ENCODE assay signal across 16 mouse cellular contexts in genomic region chr12:80275187-80275820, GRCm38 (mm10). TPM values are rescaled to one million over a fixed set of nuclear protein-coding genes. Genes with fewer than 3 reads are reported as not detected.
DNase-seq lines count a peak whose midpoint lies in the region; ATAC-seq and TF ChIP-seq lines count a peak whose summit lies in the region.
"Had no signal": no experiment of that assay in that cellular context is flagged by ENCODE, and none has a peak within 500 bp of the region (broad histone marks: within the 10 kb centered on the region; RNA-seq: fewer than 3 reads in every experiment).

No protein-coding gene starts in this region.

- no peaks in the 10 kb centered on the region for H3K27me3 ChIP-seq in hindbrain, postnatal 0 days (ENCODE audit: insufficient read depth, low read length)
- no peaks in the 10 kb centered on the region for H3K27me3 ChIP-seq in hindbrain, embryonic 13.5 days
- H3K27me3 ChIP-seq in lung, embryonic 14.5 days (ENCODE audit: insufficient read depth, low read length), result no peaks in the 10 kb centered on the region
- H3K27me3 ChIP-seq: forebrain, embryonic 13.5 days had no signal

- DNase-seq in cerebellum, postnatal 10 days, result peak; percentile 15 to 23
- DNase-seq in cerebellum, adult 11-12 months, result no peak
- peak; percentile 18 for DNase-seq in hindbrain, postnatal 0 days (ENCODE audit: low spot score)
- peak; percentile 86 for DNase-seq in lung, embryonic 14.5 days
- no peak for DNase-seq in lung, postnatal 36 days
- peak; percentile 74 for DNase-seq in lung, postnatal 10 days
- DNase-seq in right cerebral cortex, adult 2 months (ENCODE audit: low spot score in 2 of 2), result no peak
- DNase-seq: cerebellum, postnatal 14 days; right cerebral cortex, postnatal 25 days; thymus, postnatal 36 days had no signal

- no peaks in the 10 kb centered on the region for H3K36me3 ChIP-seq in hindbrain, postnatal 0 days (ENCODE audit: insufficient read depth, low read length)
- no peaks in the 10 kb centered on the region for H3K36me3 ChIP-seq in hindbrain, embryonic 13.5 days
- no peaks in the 10 kb centered on the region for H3K36me3 ChIP-seq in lung, embryonic 14.5 days (ENCODE audit: insufficient read depth)
- H3K36me3 ChIP-seq: G1E had no signal

- H3K4me3 ChIP-seq in hindbrain, postnatal 0 days (ENCODE audit: low read length), result no peak overlapping the region
- no peak overlapping the region for H3K4me3 ChIP-seq in hindbrain, embryonic 13.5 days
- no peak overlapping the region for H3K4me3 ChIP-seq in lung, embryonic 14.5 days (ENCODE audit: low read depth, low read length)
- H3K4me3 ChIP-seq: forebrain, embryonic 13.5 days had no signal

- no peaks in the 10 kb centered on the region; the same call in 1 of the 2 replicates for H3K4me1 ChIP-seq in hindbrain, postnatal 0 days (ENCODE audit: insufficient read depth, low read length)
- peaks cover 14% of the 10 kb centered on the region; the same call in 1 of the 2 replicates for H3K4me1 ChIP-seq in hindbrain, embryonic 13.5 days (replicated peaks)
- peaks cover 13% of the 10 kb centered on the region; the same call in 1 of the 2 replicates for H3K4me1 ChIP-seq in lung, embryonic 14.5 days (ENCODE audit: insufficient read depth)

- 76% methylated on average over 5 of the region's 5 CpGs for WGBS in hindbrain, postnatal 0 days
- WGBS in hindbrain, embryonic 13.5 days, result 84% methylated on average over 5 of the region's 5 CpGs
- 60% methylated on average over 5 of the region's 5 CpGs for WGBS in lung, embryonic 14.5 days

- H3K27ac ChIP-seq in hindbrain, postnatal 0 days, result no peak overlapping the region
- H3K27ac ChIP-seq in hindbrain, embryonic 13.5 days, result no peak overlapping the region
- H3K27ac ChIP-seq in lung, embryonic 14.5 days (ENCODE audit: low read depth), result no peak overlapping the region
- H3K27ac ChIP-seq: forebrain, embryonic 13.5 days; macrophage had no signal

- no peaks in the 10 kb centered on the region for H3K9me3 ChIP-seq in hindbrain, postnatal 0 days (ENCODE audit: low read length)
- no peaks in the 10 kb centered on the region for H3K9me3 ChIP-seq in hindbrain, embryonic 13.5 days
- no peaks in the 10 kb centered on the region for H3K9me3 ChIP-seq in lung, embryonic 14.5 days (ENCODE audit: low read depth, low read length)
- H3K9me3 ChIP-seq: forebrain, embryonic 13.5 days; G1E had no signal

- TF ChIP-seq CTCF in hindbrain, postnatal 0 days (IDR thresholded peaks at IDR 0.05; ENCODE audit: low read depth), result no peak
- TF ChIP-seq CTCF in lung, embryonic 14.5 days (IDR thresholded peaks at IDR 0.05; ENCODE audit: low read depth), result no peak

- no peak overlapping the region for H3K9ac ChIP-seq in hindbrain, postnatal 0 days (replicated peaks; ENCODE audit: low read length)
- H3K9ac ChIP-seq in hindbrain, embryonic 13.5 days, result no peak overlapping the region
- no peak overlapping the region for H3K9ac ChIP-seq in lung, embryonic 14.5 days
- H3K9ac ChIP-seq: forebrain, embryonic 13.5 days had no signal

- H3K4me2 ChIP-seq in hindbrain, postnatal 0 days (ENCODE audit: low read depth, low read length), result no peak overlapping the region
- H3K4me2 ChIP-seq in hindbrain, embryonic 13.5 days, result no peak overlapping the region
- no peak overlapping the region for H3K4me2 ChIP-seq in lung, embryonic 14.5 days
- H3K4me2 ChIP-seq: forebrain, embryonic 13.5 days; midbrain, embryonic 11.5 days had no signal

- no peak for ATAC-seq in hindbrain, postnatal 0 days
- no peak for ATAC-seq in hindbrain, embryonic 13.5 days (ENCODE audit: low FRiP score)
- ATAC-seq in lung, embryonic 14.5 days (ENCODE audit: insufficient read depth), result peak; percentile 78
- ATAC-seq: CD4-positive, CD25-positive, alpha-beta regulatory T cell, adult 4 months; forebrain, embryonic 13.5 days had no signal

RNA-seq across cellular contexts. Expression of gene Actn1, which starts 15.1 kb away (rescaled TPM):
- total RNA-seq in hindbrain, postnatal 0 days (2014; rRNA removed), result 18.3 and 22.4 TPM in 2 replicates
- 7.4 and 8.3 TPM in 2 replicates for polyA plus RNA-seq in hindbrain, postnatal 0 days (2015; fragmentation: Nextera tagmentation; extraction: Ambion mirVana)
- 7.0 TPM in 2 replicates for polyA plus RNA-seq in hindbrain, embryonic 13.5 days (2015; fragmentation: Nextera tagmentation; extraction: Ambion mirVana)
- 71.9 and 86.2 TPM in 2 replicates for polyA plus RNA-seq in lung, embryonic 14.5 days (2014; fragmentation: Nextera tagmentation; extraction: Ambion mirVana)

Comparison
In these comparisons a context has a peak if more than half of its experiments do, and no peak if none do; other contexts are left out.
1. DNase-seq: peak in cerebellum, postnatal 10 days (2 of 2), hindbrain, postnatal 0 days (single experiment), lung, embryonic 14.5 days (single experiment) and lung, postnatal 10 days (single experiment); none in cerebellum, adult 11-12 months (single experiment), lung, postnatal 36 days (single experiment) and right cerebral cortex, adult 2 months (0 of 2).